Mouse (Mus musculus) kidney, postnatal 4 days (tissue): ENCODE data around the gene Nek6.
A peak's percentile ranks its signal among the peaks of the same experiment; 100 is the strongest.

ENCODE experiments used
- DNase-seq, 2 experiments: peaks; one replicate each; pipeline ENCODE4 v3.0.0; 2021; ENCODE audit warnings: mixed read lengths in 2 of 2

Nek6 gene

DNA sequence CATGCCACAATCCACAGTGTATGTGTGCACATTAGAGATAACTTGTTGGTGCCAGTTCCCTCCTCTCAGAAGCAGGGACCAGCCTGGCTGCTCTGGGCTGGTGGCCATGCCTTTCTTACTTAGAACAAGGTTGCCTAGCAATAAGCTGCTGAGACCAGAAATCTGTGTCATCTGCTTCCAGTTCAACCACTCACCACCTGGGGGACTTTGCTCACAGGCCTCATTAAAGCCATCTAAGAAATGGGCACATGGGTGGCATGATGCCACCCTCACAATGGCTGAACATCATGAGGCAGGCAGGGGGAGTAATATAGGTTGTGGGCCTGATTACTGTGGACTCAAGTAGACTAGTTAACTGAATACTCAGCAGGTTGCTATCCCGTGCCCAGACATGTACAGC, 1.3 kb upstream of the Nek6 start:
- DNase-seq = no peak

- peak; percentile 69 to 75 for DNase-seq
Measured at GRCm38 (mm10) chr2:38512308-38513182, 1.1 kb downstream of the Nek6 start.

DNA sequence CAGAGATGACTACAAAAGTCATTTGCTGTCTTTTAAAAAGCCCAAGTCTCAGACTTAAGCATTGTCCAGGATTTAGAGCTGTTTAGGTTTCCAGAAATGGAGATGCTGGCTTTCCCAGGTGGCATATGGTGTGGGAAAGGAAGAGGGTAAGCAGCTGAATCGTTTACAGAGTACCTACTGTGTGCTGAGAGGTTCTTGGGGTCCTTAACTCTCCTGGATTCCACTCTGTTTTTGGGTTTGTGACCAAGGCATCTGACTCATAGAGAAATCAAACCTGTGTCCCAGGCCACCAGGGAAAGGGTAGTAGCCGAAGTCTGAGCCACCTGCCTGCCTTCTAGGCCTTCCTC, 1.7 kb downstream of the Nek6 start:
- no peak for DNase-seq

DNA sequence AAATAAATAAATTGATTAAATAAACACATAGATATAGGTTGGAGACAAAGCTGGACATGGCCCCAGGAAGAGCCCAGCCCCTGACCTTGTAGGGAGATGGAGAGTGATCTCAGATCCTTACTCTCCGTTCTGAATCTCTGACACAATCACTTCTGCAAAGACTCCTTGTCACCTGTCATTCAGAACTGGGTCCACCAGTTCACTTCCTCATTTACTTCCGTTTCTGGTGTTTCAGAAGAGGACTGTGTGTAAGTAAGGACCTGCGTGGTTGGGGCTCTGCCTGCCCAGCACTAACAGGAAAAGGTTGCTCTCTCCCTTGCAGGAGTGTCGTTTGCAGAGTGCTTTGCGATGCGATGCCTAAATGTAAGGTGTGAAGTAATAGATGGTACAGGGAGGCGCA, 3.0 kb downstream of the Nek6 start:
- DNase-seq = no peak

GRCm38 (mm10) chr2:38515446-38515845, 4.0 kb downstream of the Nek6 start:
- no peak for DNase-seq

GRCm38 (mm10) chr2:38516471-38516870, 5.0 kb downstream of the Nek6 start:
- no peak for DNase-seq

DNA sequence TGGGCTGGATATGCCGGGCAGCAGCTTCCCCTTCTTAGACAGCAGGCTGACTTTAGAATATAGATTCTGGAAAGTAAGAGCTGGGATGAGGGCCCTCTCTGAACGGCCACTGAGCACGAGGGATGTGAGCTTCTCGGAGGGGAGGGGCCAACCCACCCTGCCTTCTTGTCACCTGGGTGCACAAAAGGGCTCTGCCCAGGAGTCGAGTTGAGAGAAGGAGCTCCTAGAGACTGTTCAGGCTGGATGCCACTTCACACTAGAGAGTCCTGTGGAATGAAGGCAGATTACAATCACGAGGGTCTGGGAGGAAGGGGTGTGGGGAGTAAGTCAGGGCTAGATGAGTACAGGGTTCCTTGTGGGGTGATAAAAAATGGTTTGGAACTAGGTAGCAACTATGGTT, 5.6 kb downstream of the Nek6 start:
- no peak for DNase-seq

DNA sequence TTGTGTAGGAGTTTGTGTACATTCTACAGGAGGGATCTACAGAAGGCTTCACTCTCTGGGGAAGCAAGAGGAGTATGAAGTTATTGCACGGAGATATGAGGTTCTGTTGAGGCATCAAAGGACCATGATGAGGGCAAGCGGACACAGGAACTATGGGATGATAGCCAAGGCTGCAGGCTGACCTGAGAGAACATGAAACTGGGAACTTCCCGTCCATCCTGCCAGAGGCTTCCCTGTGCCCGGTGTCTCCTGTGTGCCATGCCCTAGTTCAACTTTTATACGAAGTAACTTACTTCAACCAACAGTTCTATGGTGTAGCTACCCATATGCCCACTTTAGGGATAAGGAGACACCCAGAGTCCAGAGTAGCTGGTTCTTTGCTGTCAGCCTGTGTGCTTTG, 7.3 kb downstream of the Nek6 start:
- no peak for DNase-seq

DNA sequence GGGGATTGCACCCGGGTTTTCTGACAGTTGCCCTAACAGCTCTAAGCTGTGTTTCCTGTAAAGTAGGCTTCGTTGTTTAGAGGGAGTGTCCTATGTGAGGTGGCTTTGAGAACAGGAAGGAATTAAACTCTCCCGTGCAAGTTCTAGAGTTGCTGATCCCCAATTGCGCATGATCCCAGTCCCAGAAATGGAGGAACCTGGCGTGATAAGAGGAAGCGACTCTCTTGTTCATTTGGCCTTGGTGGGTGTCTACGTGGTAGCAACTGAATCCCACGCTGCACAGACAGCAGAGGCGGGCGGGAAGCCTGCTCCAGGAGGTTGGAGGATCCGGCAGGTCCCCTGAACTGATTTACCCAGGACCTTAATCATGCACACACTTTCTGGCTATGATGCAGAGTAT, 8.5 kb downstream of the Nek6 start:
- no peak for DNase-seq

GRCm38 (mm10) chr2:38521618-38522017, 10.2 kb downstream of the Nek6 start:
- DNase-seq = no peak

DNA sequence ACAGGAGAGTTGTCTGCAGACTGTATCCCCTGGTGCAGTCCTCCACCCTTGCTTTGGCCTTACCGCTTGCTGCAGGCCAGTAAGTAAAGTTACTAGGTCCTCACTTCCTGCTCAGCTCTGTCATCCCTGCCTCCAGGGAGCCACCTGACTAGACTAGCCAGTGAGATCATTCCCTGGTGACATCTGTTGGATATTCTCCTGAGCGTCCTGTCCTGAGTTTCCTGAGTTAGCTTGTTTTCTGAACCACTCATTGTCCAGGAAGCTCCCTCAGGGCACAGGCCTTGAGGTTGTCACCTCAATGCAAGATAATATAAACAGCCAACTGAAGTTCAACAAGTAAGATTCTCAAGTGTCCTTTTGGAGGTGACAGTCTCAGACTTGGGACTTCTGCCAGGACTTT, 10.9 kb downstream of the Nek6 start:
- DNase-seq = peak in 1 of 2 experiments; percentile 36

- DNase-seq = peak in 1 of 2 experiments; percentile 35
Measured at GRCm38 (mm10) chr2:38523781-38524445, 12.5 kb downstream of the Nek6 start.

- no peak for DNase-seq
Measured at GRCm38 (mm10) chr2:38525034-38525433, 13.6 kb downstream of the Nek6 start.

GRCm38 (mm10) chr2:38529582-38530152, 18.2 kb downstream of the Nek6 start:
- DNase-seq = no peak

DNA sequence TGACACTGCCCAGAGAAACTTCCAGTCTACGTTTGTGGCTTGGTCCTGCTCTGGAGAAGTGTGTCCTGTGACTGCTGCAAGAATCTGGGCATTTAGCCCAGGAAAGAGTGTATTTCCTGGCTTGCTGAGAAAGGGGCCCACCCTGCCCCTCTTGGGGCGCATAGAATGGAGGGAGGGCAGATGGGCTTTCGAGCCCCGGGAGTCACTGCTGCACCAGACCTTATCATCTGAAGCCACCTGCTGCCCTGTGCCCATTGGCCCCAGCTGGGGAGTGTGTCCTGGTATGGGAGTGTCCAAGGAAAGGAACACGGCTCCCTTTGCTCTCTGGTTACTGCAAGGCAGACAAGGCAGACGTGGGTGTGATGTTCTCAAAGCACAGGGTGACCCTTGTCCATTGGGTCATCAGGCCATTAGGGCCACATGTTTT, 19.5 kb downstream of the Nek6 start:
- DNase-seq = peak in 1 of 2 experiments; percentile 41

DNA sequence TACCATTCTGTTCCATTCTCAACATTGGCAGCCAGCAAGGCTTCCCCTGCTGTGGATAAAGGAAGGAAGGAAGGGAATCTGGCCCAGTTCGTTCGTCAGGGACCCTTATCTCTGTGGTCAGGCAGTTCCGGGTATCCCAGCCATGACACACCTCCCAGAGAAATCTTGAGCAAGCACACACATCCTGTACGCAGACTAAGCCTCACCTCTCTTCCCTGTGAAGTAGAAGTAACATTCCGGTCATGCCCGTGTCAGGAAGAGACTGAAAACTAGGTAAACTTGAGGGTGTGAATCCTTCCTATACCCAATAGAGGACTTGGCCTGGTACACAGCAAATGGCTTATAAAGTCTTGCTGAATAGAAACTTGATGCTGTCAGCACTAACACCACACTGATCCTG, 21.9 kb downstream of the Nek6 start:
- DNase-seq = peak in 1 of 2 experiments; percentile 51

DNA sequence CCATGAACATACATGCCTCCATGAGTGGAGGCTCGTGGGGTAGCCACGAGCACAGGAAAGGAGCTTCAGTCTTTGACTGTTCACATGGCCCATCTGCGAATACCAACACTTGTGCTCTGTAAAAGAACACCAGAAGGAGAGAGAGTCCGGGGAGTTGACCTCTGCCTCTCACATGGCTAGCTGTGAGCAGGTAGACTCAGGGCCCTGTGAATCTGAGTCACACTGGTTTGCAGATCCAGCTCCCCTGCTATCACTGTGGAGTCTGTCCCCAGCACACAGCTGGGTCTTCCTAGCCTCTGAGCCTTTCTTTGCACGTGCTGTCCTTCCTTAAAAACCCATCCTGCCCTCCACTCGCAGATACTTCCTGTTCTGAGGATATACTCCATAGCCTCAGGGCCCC, 22.3 kb downstream of the Nek6 start:
- DNase-seq = no peak

DNA sequence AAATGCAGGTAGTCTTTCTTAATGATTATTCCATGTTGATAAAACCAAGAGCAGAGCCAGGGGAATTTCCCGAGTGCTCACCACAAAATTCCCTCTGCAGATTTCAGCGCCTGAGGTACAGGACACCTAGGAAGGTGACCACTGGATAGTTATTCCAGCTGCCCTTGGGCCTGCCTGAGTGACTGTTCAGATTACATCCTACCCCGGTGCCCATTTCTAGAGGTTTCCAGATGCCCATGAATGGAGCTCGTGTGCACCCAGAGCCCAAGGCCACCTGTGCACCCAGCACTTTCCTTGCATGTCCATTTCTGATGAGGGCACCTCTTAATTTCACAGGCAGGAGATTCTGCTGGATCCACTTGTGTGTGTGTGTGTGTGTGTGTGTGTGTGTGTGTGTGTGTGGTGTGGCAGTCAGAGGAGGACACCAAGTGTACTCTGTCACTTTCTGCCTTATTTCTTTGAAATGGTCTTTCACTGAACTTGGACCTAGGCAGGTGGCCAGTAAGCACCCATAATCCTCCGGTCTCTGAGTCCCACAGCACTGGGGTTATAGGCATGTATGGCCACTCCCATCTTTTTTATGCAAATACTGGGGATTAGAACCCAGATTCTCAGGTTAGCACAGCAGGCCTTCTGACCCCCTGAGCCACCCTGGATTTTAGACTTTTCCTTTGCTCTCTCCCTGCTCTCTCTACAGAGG, 22.9 kb downstream of the Nek6 start:
- DNase-seq = no peak

- no peak for DNase-seq
Measured at GRCm38 (mm10) chr2:38535051-38535450, 23.6 kb downstream of the Nek6 start.

DNA sequence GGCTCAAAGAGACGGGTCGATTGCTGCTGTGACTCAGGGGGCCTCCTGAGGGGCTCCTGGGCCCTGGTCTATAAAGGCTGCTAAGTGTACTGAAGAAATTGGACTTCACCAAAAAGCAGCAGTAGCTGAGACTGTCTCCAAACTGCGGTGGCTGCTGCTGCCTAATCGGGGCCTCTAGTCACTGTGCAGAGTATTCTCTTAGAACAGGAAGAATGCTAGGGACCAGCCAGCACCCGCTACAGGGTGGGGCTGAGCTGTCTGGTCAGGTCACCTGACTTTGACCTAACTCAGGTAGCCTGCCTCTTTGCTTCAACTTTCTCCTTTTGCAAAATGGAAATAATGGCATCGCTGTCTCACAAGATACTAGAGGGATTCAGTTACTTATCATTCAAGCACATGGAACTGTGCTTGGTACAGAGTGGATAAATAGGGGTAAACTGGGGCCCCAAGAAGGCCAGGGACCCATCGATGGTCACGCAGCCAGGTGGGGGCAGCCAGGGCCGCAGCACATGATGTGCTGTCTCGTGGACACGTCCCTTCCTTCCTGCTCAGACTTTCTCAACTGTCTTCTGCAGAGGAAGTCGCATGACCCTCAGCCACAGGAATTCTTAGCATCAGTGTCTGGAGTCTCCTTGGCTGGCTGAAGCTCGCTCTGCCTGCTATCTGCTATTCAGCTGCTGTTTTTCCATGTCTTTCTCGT, 24.2 kb downstream of the Nek6 start:
- DNase-seq = peak; percentile 30 to 47

DNA sequence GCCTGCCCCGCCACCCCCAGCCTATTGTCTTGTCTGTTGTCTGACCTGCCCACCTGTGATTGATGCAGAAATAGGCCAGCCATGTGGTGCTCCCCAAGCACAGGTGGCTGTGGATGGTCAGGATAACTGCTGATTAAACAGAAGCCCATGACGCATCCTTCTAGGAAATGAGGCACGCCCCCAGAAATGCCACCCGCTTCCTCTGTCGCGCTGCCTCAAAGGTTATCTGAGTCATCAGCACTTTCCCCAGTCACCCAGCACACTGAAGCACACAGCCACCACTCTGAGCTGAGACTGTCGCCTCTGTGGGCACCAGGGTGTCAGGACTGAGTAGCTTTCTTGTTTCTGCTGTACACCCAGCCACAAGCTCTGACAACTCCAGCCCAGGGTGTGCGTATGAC, 24.9 kb downstream of the Nek6 start:
- DNase-seq = peak; percentile 46 to 61

- no peak for DNase-seq
Measured at GRCm38 (mm10) chr2:38539677-38540076, 28.2 kb downstream of the Nek6 start.

DNA sequence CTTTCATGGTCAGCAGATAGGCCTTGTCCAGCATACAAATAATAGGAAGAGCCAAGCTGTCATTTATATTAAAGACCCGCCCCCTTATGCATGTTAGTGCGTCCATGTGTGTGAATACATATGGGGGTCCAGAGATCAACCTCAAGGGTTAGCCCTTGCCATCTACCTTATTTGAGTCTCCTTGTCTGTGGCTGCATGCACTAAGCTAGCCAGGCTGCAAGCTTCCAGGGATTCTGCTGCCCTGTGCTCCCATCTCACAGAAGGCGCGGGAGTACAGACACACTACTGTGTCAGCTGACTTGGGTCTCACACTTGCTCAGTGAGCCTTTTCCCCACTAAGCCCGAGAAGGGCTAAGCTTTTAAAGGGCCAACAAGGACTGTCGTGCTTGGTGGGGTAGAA, 29.2 kb downstream of the Nek6 start:
- DNase-seq = no peak
